Mouse (Mus musculus) ES-Bruce4 (cell line): Measurements from ENCODE around the gene Tas2r138.

Experiments used
- CTCF ChIP-seq: IDR thresholded peaks from one replicate; pipeline ENCODE4 v1.8.1; 2011; ENCODE audit warnings: low read depth, low read length
- POLR2A ChIP-seq: IDR thresholded peaks from one replicate; pipeline ENCODE4 v1.8.1; 2011; ENCODE audit warnings: low read length; ENCODE audit not compliant: insufficient read depth

GRCm38 (mm10) chr6:40584336-40584735, 28.8 kb downstream of the Tas2r138 start:
- TF ChIP-seq CTCF: no peak
- TF ChIP-seq POLR2A: no peak
